Mouse (Mus musculus): ENCODE results near the gene Cdc26.

- TF ChIP-seq CTCF (conservative IDR thresholded peaks at IDR 0.05 in 1 of 2, IDR thresholded peaks at IDR 0.05 in 1 of 2; ENCODE audit: low read depth in 2 of 2, low read length in 2 of 2) = no peak
- TF ChIP-seq POLR2A (IDR thresholded peaks at IDR 0.05; ENCODE audit: low read depth, low read length) = no peak
- TF ChIP-seq SIN3A (IDR thresholded peaks at IDR 0.05; ENCODE audit: low read length) = no peak
- no peak for TF ChIP-seq ZKSCAN1 (IDR thresholded peaks at IDR 0.05; ENCODE audit: borderline replicate concordance, low read depth, low read length)
- no peak for TF ChIP-seq UBTF (IDR thresholded peaks at IDR 0.05; ENCODE audit: low read depth, low read length)
- no peak for TF ChIP-seq E2F4 (IDR thresholded peaks at IDR 0.05; ENCODE audit: insufficient replicate concordance, low read depth, low read length)
- TF ChIP-seq GABPA (IDR thresholded peaks at IDR 0.05; ENCODE audit: insufficient replicate concordance, low read depth, low read length) = no peak
- TF ChIP-seq HCFC1 (IDR thresholded peaks at IDR 0.05; ENCODE audit: low read depth, low read length) = no peak
- TF ChIP-seq ETS1 (conservative IDR thresholded peaks at IDR 0.05; ENCODE audit: low read depth, low read length) = no peak
- TF ChIP-seq MAFK (IDR thresholded peaks at IDR 0.05; ENCODE audit: insufficient replicate concordance, low read length) = no peak
- TF ChIP-seq EP300 (IDR thresholded peaks at IDR 0.05; ENCODE audit: low read length) = no peak
Measured at GRCm38 (mm10) chr4:62374342-62374741, 34.1 kb downstream of the Cdc26 start.
